Mouse (Mus musculus) adrenal gland (tissue): Measurements from ENCODE around the gene Cog2.

Experiments
- intact Hi-C: fragments of 180-260 bp; cut with DNase I; formaldehyde crosslinking; loops from one replicate; pipeline ENCODE4 v1.15.1; 2025

Gene Cog2

GRCm38 (mm10) chr8:124516039-124516438 is 4.5 kb upstream of the Cog2 start:
- intact Hi-C loops, result loop anchor here (5.0 kb wide), 1 partner anchor 56 kb away; no protein-coding TSS in a partner anchor

- intact Hi-C loops, result loop anchor here (5.0 kb wide), 1 partner anchor 56 kb away; no protein-coding TSS in a partner anchor
Measured at GRCm38 (mm10) chr8:124516525-124516924, 4.0 kb upstream of the Cog2 start.

- intact Hi-C loops, result loop anchor here (5.0 kb wide), 1 partner anchor 55 kb away; no protein-coding TSS in a partner anchor
Measured at GRCm38 (mm10) chr8:124517142-124517541, 3.4 kb upstream of the Cog2 start.

GRCm38 (mm10) chr8:124521946-124522345 is 1.4 kb downstream of the Cog2 start:
- intact Hi-C loops, result no loop called here

- intact Hi-C loops, result no loop called here
Measured at GRCm38 (mm10) chr8:124526261-124526660, 5.7 kb downstream of the Cog2 start.

GRCm38 (mm10) chr8:124530076-124530475 is 9.5 kb downstream of the Cog2 start:
- intact Hi-C loops, result loop anchor here (10.0 kb wide), 1 partner anchor 125 kb away; no protein-coding TSS in a partner anchor

- intact Hi-C loops, result loop anchor here (10.0 kb wide), 1 partner anchor 126 kb away; no protein-coding TSS in a partner anchor
Measured at GRCm38 (mm10) chr8:124530556-124530955, 10.0 kb downstream of the Cog2 start.

GRCm38 (mm10) chr8:124530996-124531395 is 10.4 kb downstream of the Cog2 start:
- intact Hi-C loops, result loop anchor here (10.0 kb wide), 1 partner anchor 126 kb away; no protein-coding TSS in a partner anchor

- intact Hi-C loops, result loop anchor here (10.0 kb wide), 1 partner anchor 128 kb away; no protein-coding TSS in a partner anchor
Measured at GRCm38 (mm10) chr8:124532626-124533025, 12.1 kb downstream of the Cog2 start.

GRCm38 (mm10) chr8:124535451-124535850 is 14.9 kb downstream of the Cog2 start:
- intact Hi-C loops, result loop anchor here (10.0 kb wide), 1 partner anchor 131 kb away; no protein-coding TSS in a partner anchor

- intact Hi-C loops, result no loop called here
Measured at GRCm38 (mm10) chr8:124540906-124541305, 20.3 kb downstream of the Cog2 start.

- intact Hi-C loops, result no loop called here
Measured at GRCm38 (mm10) chr8:124542001-124542400, 21.4 kb downstream of the Cog2 start.

- intact Hi-C loops, result no loop called here
Measured at GRCm38 (mm10) chr8:124543272-124543671, 22.7 kb downstream of the Cog2 start.

- intact Hi-C loops, result no loop called here
Measured at GRCm38 (mm10) chr8:124546371-124546770, 25.8 kb downstream of the Cog2 start.

- intact Hi-C loops, result no loop called here
Measured at GRCm38 (mm10) chr8:124546815-124547214, 26.2 kb downstream of the Cog2 start.

GRCm38 (mm10) chr8:124547269-124547668 is 26.7 kb downstream of the Cog2 start:
- intact Hi-C loops, result no loop called here

- intact Hi-C loops, result no loop called here
Measured at GRCm38 (mm10) chr8:124548187-124548586, 27.6 kb downstream of the Cog2 start.

- intact Hi-C loops, result no loop called here
Measured at GRCm38 (mm10) chr8:124551011-124551661, 30.6 kb downstream of the Cog2 start.

- intact Hi-C loops, result no loop called here
Measured at GRCm38 (mm10) chr8:124555113-124555750, 34.7 kb downstream of the Cog2 start.

- intact Hi-C loops, result no loop called here
Measured at GRCm38 (mm10) chr8:124556164-124556563, 35.6 kb downstream of the Cog2 start.

- intact Hi-C loops, result no loop called here
Measured at GRCm38 (mm10) chr8:124556658-124557057, 36.1 kb downstream of the Cog2 start.

- intact Hi-C loops, result no loop called here
Measured at GRCm38 (mm10) chr8:124557476-124557875, 36.9 kb downstream of the Cog2 start.
